Mouse (Mus musculus) megakaryocyte, adult 5-6 weeks (primary cell): ENCODE results near the gene Olfr1463. TPM values are rescaled to one million over a fixed set of nuclear protein-coding genes. Genes with fewer than 3 reads are reported as not detected.

ENCODE experiments used
- ATAC-seq: 2 replicates; pipeline ENCODE4 v1.8.0; 2016; ENCODE audit warnings: mild to moderate bottlenecking, inconsistent platforms; ENCODE audit not compliant: poor library complexity, severe bottlenecking
- total RNA-seq, 2 experiments: library from RNA; stranded (forward) in 1 of 2; stranded (reverse) in 1 of 2; fragments of 153-499, 151-499 nt in 1 of 2; fragments of 221-1000, 200-1000 nt in 1 of 2; gene quantifications; 2 replicates each; pipeline versions ENCODE4 v1.2.3 to v1.2.4; 2015 to 2017

The Olfr1463 gene
- total RNA-seq (2015) = not detected in 2 replicates
- not detected in 2 replicates for total RNA-seq (2017)

DNA sequence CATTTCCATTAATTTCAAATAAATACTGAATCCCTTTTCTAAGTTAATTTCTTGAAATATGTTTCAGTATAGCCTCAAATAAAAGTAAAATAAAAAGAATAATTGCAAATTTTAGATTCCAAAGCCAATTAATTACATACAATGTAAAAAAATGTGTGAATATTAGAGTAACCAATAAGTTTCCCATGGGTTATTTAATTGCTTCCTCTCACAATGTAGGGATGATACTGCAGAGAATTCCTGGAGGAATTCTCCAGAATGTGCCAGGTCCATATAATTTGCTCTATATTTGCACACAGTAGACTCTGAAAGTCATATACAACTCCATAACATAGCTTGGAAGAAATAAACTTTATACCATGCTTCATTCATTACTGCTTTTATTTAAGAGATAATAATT, at the start of gene Olfr1463:
Gene Olfr1463 (plus strand): TSS at position 301 of the 400 bp plus-strand sequence.
- no peak for ATAC-seq

DNA sequence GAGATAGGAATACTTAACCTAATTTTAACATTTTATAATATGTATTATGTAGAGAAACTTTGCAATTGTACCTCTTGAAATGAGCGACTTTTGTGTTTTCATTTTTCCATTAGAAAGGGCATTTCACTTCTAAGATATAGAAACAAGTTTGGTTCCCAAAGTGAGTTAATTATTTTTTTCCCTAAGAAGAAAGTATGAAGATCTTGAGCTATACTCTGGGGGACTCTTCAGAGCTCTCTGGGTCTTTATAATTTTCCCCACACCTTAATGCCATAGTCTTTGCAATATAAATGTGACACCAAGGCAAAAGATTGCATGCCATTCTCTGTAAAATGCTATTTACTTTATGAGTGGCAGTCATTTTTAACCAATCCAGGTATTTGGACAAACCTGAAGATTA, 45.7 kb upstream of the Olfr1463 start, which contains the start of gene Olfr1462:
Gene Olfr1462 (plus strand): TSS at position 301 of the 400 bp plus-strand sequence.
- no peak for ATAC-seq

DNA sequence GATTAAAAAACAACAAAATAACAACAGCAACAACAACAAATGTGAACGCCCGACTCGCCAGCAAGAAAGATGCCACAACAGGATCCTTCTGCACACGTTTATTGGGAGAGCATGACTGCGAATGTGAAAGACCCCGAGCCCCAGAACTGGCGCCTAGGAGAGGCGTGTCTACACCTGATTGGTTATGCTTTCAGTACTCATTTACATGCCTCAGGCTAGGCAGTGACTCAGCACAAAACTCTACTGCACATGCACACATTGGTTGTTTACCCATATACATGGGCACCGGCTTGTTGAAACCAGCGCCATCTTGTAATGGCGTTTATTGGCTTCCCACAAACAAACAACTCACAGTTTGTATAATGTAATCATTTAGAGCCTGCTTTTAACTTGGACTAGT, 9.5 kb upstream of the Olfr1463 start:
- ATAC-seq = no peak

Other genes with a start within 250 kb of the Olfr1463 start
- not detected in 2 replicates for gene Olfr1451, start 236.3 kb upstream of the Olfr1463 start, total RNA-seq (2015)
- gene Olfr1451, start 236.3 kb upstream of the Olfr1463 start, total RNA-seq (2017) = not detected in 2 replicates
- not detected in 2 replicates for gene Olfr1453, start 203.0 kb upstream of the Olfr1463 start, total RNA-seq (2015)
- gene Olfr1453, start 203.0 kb upstream of the Olfr1463 start, total RNA-seq (2017) = not detected in 2 replicates
- not detected in 2 replicates for gene Olfr1454, start 170.7 kb upstream of the Olfr1463 start, total RNA-seq (2015)
- gene Olfr1454, start 170.7 kb upstream of the Olfr1463 start, total RNA-seq (2017) = not detected in 2 replicates
- gene Olfr1457, start 133.4 kb upstream of the Olfr1463 start, total RNA-seq (2015) = not detected in 2 replicates
- gene Olfr1457, start 133.4 kb upstream of the Olfr1463 start, total RNA-seq (2017) = not detected in 2 replicates
- not detected in 2 replicates for gene Olfr1458, start 124.6 kb upstream of the Olfr1463 start, total RNA-seq (2015)
- gene Olfr1458, start 124.6 kb upstream of the Olfr1463 start, total RNA-seq (2017) = not detected in 2 replicates
- gene Olfr1459, start 81.8 kb upstream of the Olfr1463 start, total RNA-seq (2015) = 0.09 TPM in 1 of 2 replicates, not detected in the other
- not detected in 2 replicates for gene Olfr1459, start 81.8 kb upstream of the Olfr1463 start, total RNA-seq (2017)
- gene Olfr1461, start 68.3 kb upstream of the Olfr1463 start, total RNA-seq (2015) = not detected in 2 replicates
- gene Olfr1461, start 68.3 kb upstream of the Olfr1463 start, total RNA-seq (2017) = not detected in 2 replicates
- gene Olfr1462, start 45.6 kb upstream of the Olfr1463 start, total RNA-seq (2015) = not detected in 2 replicates
- not detected in 2 replicates for gene Olfr1462, start 45.6 kb upstream of the Olfr1463 start, total RNA-seq (2017)
- gene Olfr1465, start 84.2 kb downstream of the Olfr1463 start, total RNA-seq (2015) = not detected in 2 replicates
- gene Olfr1465, start 84.2 kb downstream of the Olfr1463 start, total RNA-seq (2017) = not detected in 2 replicates
- gene Olfr1466, start 107.5 kb downstream of the Olfr1463 start, total RNA-seq (2015) = not detected in 2 replicates
- gene Olfr1466, start 107.5 kb downstream of the Olfr1463 start, total RNA-seq (2017) = not detected in 2 replicates
- gene Olfr1467, start 130.9 kb downstream of the Olfr1463 start, total RNA-seq (2015) = not detected in 2 replicates
- gene Olfr1467, start 130.9 kb downstream of the Olfr1463 start, total RNA-seq (2017) = not detected in 2 replicates
- not detected in 2 replicates for gene Olfr1469, start 176.5 kb downstream of the Olfr1463 start, total RNA-seq (2015)
- not detected in 2 replicates for gene Olfr1469, start 176.5 kb downstream of the Olfr1463 start, total RNA-seq (2017)
- gene Olfr1471, start 212.1 kb downstream of the Olfr1463 start, total RNA-seq (2015) = not detected in 2 replicates
- not detected in 2 replicates for gene Olfr1471, start 212.1 kb downstream of the Olfr1463 start, total RNA-seq (2017)
- not detected in 2 replicates for gene Olfr1472, start 224.8 kb downstream of the Olfr1463 start, total RNA-seq (2015)
- not detected in 2 replicates for gene Olfr1472, start 224.8 kb downstream of the Olfr1463 start, total RNA-seq (2017)
- not detected in 2 replicates for gene Olfr1474, start 238.2 kb downstream of the Olfr1463 start, total RNA-seq (2015)
- not detected in 2 replicates for gene Olfr1474, start 238.2 kb downstream of the Olfr1463 start, total RNA-seq (2017)
- gene Olfr1475, start 248.9 kb downstream of the Olfr1463 start, total RNA-seq (2015) = not detected in 2 replicates
- not detected in 2 replicates for gene Olfr1475, start 248.9 kb downstream of the Olfr1463 start, total RNA-seq (2017)